Mouse (Mus musculus) macrophage (primary cell): ENCODE results near the gene Gm39566. TPM values are rescaled to one million over a fixed set of nuclear protein-coding genes. Genes with fewer than 3 reads are reported as not detected.

ENCODE experiments used
- H3K27ac ChIP-seq: fragments of 350-480 bp; formaldehyde crosslinking; 2 replicates; pipeline ENCODE4 v1.9.0; 2021
- H3K36me3 ChIP-seq: fragments of 350-480 bp; formaldehyde crosslinking; 2 replicates; pipeline ENCODE4 v1.9.0; 2021; ENCODE audit errors: inconsistent target
- H3K4me3 ChIP-seq: fragments of 350-480 bp; formaldehyde crosslinking; 2 replicates; pipeline ENCODE4 v1.9.0; 2021; ENCODE audit errors: inconsistent target
- H3K79me2 ChIP-seq: fragments of 350-480 bp; formaldehyde crosslinking; 2 replicates; pipeline ENCODE4 v1.9.0; 2021; ENCODE audit errors: inconsistent target
- whole genome bisulfite sequencing: methylation state at CpG from one replicate; pipeline ENCODE4 v1.1.7; 2026; ENCODE audit warnings: inconsistent platforms; ENCODE audit not compliant: missing documents; 5-methylcytosine and 5-hydroxymethylcytosine counted together
- polyA plus RNA-seq: library from polyadenylated mRNA; stranded (reverse); fragments of 250-400 nt; gene quantifications from 3 replicates; pipeline ENCODE4 v1.2.4, GENCODE M21; 2018; ENCODE audit warnings: inconsistent platforms

The Gm39566 gene
- polyA plus RNA-seq, 1 experiment from 2014 or later = not detected

DNA sequence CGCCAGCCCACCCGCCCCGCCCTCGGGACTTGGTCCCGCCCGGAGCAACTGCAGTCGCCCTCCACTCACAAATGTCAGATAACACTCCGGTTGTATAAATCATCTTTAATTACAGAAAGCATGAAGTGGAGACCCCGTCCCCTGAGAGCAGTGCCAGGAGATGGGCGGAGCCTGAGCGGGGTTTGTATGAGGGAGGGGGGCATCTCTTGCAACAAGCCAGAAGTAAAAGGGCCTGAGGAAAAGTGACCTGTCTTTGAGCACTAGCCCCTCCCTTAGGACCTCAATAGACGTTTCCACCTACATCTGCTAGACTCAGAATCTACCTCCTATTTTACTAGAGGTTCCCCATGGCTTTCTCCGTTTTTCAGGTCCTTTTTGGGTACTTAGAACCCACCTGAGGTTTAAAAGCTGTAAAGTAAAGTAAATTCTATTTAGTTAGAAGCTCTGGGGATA is 19.1 kb downstream of the Gm39566 start:
- 15% methylated on average over 12 of the region's 13 CpGs for whole genome bisulfite sequencing
- Histone ChIP-seq H3K27ac (no peak overlapping the region), H3K36me3 (no peaks in the 10 kb centered on the region), H3K4me3 (no peak overlapping the region), H3K79me2 (no peaks in the 10 kb centered on the region)

DNA sequence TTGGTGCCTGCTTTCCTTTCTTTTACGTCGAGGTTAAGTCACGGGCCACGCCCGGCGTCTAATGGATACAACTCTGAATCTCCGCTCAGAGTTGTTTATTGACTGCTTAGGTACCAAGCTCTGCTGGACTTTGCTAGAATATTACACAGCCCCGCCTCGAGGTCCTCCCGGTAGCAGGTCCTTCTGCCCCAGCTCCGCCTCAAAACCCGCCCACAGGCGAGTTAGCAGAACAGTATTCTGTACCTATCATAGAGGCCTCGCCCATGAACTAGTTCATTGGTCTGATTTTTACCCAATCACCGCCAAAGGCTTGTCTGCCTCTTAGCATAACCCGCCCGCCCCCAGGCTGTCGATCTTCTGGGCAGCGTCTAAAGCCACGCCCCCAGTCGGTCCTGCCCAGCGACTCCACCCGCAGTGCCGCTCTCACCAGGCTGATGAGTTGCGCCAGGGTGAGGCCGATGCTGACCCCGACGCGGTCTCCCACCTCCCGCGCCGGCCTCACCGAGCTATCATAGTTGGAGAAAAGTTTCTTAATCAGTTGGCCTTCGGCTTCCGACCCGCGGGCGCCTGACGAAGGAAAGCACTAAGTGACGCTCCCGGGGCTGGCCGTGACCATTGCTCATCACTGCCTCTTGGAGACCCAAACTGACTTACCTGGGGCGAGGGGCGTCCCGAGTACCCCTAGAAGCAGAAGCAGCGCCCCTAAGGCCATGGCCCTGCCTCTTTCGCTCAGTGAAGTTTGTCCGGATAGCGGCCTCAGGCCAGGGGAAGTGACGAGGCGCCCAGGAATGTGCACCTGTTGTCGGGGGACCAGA is 19.7 kb downstream of the Gm39566 start, which contains the start of gene Chrnb1:
TSS of gene Chrnb1 (minus strand) at position 776 of the 815 bp plus-strand sequence.
- Histone ChIP-seq H3K4me3 (peak within 1 kb of the TSS; percentile 29; the same call in 1 of the 2 replicates), H3K79me2 (no peaks in the 10 kb centered on the region), H3K36me3 (no peaks in the 10 kb centered on the region), H3K27ac (no peak within 1 kb of the TSS)
- 2% methylated on average over 52 of the region's 52 CpGs for WGBS

DNA sequence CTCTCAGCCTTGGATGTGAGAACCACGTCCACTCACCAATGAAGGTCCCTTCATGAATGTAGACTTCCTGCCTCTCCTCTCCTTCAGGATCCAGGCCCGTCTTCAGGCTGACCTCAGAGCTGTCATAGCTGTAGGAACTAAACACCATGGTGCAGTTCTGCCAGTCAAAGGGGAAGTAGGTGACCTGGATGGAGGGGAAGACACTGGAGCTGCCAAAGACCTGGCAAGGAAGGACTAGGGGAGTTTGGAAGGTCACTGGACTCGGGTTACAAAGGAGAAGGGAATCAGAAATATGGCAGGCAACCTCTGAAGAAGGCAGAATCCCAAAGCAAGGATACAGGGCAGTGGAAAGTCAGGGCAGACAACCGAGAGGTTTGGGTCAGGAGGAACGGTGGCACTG is 21.7 kb downstream of the Gm39566 start:
- WGBS = 78% methylated on average over 5 of the region's 5 CpGs
- Histone ChIP-seq H3K79me2 (no peaks in the 10 kb centered on the region), H3K4me3 (no peak overlapping the region), H3K27ac (no peak overlapping the region), H3K36me3 (no peaks in the 10 kb centered on the region)

DNA sequence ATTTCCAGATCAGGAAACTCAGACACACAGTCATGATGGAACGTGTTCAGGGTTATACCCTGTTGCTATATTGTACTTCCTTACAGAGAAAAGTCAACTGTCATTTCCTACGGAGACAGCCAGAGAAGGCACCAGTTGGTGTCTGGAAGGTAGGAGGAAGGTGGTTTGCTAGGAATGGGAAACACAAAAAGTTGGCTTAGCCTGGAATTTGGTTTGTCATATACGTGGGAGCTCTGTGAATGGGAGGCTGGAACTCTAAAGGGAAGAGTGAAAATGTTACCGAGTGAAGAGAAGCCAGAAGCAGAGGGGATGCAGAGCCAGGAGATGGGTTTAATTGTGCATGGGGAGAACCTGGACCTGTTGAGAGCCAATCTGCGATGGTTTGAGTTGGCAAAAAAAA is 23.7 kb downstream of the Gm39566 start:
- no peak overlapping the region for H3K27ac ChIP-seq
- H3K4me3 ChIP-seq = no peak overlapping the region
- 90% methylated on average over 5 of the region's 5 CpGs for WGBS
- no peaks in the 10 kb centered on the region for H3K36me3 ChIP-seq
- H3K79me2 ChIP-seq = no peaks in the 10 kb centered on the region

DNA sequence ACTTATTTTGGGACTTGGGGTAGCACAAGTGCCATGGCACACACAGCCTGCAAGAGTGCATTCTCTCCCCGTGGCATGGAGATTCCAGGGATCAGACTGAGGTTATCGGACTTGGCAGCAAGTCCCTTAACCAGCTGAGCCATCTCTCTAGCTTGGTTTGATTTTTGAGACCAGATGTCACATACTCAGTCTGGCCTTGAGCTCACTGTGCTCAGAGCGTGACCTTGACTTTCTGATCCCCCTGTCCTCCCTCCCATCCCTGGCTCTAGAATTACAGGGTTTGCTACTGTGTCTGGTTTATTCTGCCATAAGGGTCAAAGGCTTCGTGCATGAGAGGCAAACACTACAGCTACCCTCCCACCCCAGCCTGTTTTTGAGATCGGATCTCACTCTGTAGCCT is 25.7 kb downstream of the Gm39566 start:
- WGBS = 93% methylated on average over 5 of the region's 5 CpGs
- no peaks in the 10 kb centered on the region for H3K36me3 ChIP-seq

DNA sequence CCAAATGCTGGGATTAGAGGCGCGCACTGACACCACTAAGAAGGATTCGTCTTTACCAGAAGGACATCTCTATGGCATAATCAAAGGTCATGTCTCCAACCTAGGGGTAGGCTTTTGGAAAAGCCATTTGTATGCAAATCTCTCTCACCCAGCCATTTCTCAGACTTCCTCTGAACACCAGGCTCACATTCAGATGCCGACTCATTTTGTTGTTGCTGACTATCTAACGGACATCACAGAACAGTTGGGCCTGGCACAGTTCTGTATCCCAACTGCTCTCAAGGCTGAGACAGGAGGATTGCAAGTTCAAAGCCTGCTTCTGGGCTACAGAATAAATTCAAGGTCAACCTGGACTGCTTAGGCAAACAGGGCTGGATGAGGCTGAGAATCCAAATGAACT is 27.8 kb downstream of the Gm39566 start:
- no peaks in the 10 kb centered on the region for H3K79me2 ChIP-seq
- WGBS = 85% methylated on average over 5 of the region's 5 CpGs

More for the DNA sequence above, 25.7 kb downstream of the Gm39566 start:
- no peak overlapping the region for H3K4me3 ChIP-seq
- H3K79me2 ChIP-seq = no peaks in the 10 kb centered on the region
- no peak overlapping the region for H3K27ac ChIP-seq

DNA sequence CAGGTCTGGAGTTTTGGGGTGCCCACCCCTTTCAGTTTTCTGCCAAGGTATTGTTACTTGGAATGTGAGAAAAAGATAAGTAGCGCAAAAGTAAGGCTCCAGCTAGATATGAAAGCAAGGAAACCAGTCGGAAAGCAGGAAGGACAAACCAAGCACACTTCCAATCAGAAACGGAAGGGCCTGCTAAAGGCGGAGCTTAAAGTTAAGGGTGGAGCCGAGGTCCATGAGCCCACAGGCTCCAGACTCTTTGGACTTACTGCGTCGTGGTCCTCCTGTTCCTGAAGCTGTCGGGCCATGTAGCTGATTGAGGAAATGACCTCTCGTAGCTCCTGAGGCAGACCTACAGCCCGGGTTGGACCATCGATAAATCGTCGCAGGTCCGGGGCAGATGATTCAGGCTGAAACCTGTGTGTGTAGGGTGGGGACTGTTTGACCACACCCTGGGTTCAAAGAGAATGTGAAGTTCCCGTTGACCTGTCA is 30.3 kb downstream of the Gm39566 start:
- no peak overlapping the region for H3K4me3 ChIP-seq
- no peak overlapping the region for H3K27ac ChIP-seq
- H3K36me3 ChIP-seq = no peaks in the 10 kb centered on the region
- no peaks in the 10 kb centered on the region for H3K79me2 ChIP-seq
- 44% methylated on average over 14 of the region's 15 CpGs for WGBS

More for the DNA sequence above, 27.8 kb downstream of the Gm39566 start:
- H3K36me3 ChIP-seq = no peaks in the 10 kb centered on the region
- H3K4me3 ChIP-seq = no peak overlapping the region
- H3K27ac ChIP-seq = no peak overlapping the region

DNA sequence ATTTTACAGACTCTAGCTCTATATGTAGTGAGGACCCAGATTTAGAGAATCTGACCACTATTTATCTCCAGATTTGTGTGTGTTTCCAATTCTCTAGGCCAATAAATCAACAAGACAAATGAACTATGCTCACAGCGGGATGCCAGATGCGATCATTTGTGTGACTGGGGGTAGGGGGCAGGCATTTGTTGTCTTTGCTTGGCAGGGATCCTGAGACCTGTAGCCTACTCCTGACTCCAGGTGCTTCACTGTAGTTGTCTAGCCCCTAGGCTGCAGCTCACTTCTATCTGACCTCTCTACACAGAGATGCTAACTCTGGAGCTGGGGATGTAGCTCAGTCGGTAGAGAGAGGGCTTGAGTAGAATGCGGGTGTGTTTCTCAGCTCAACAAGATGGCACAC is 33.3 kb downstream of the Gm39566 start:
- Histone ChIP-seq H3K36me3 (0 out of 2 replicates have a peak, but pooled peaks cover 2% of the 10 kb centered on the region), H3K79me2 (no peaks in the 10 kb centered on the region), H3K4me3 (no peak overlapping the region), H3K27ac (no peak overlapping the region)
- 85% methylated on average over 4 of the region's 4 CpGs for WGBS

DNA sequence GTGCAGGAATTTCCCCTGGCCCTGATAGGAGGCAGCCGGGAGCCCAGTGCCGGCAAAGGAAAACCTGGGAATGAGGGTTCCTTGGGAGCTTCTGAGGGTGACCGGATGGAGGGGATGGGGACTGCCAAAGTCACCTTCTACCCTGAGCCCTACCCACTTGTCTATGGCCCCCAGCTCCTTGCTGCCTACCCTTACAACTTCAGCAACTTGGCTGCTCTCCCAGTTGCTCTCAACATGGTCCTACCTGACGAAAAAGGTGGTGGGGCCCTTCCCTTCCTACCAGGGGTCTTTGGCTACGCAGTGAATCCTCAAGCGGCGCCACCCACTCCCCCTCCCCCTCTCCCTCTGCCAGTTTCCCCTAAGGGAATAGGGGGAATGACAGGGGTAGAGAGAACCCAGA is 36.1 kb downstream of the Gm39566 start:
- H3K4me3 ChIP-seq = no peak overlapping the region
- H3K36me3 ChIP-seq = peaks cover 14% of the 10 kb centered on the region; the same call in 1 of the 2 replicates
- no peaks in the 10 kb centered on the region for H3K79me2 ChIP-seq
- WGBS = 90% methylated on average over 7 of the region's 7 CpGs
- H3K27ac ChIP-seq = no peak overlapping the region

DNA sequence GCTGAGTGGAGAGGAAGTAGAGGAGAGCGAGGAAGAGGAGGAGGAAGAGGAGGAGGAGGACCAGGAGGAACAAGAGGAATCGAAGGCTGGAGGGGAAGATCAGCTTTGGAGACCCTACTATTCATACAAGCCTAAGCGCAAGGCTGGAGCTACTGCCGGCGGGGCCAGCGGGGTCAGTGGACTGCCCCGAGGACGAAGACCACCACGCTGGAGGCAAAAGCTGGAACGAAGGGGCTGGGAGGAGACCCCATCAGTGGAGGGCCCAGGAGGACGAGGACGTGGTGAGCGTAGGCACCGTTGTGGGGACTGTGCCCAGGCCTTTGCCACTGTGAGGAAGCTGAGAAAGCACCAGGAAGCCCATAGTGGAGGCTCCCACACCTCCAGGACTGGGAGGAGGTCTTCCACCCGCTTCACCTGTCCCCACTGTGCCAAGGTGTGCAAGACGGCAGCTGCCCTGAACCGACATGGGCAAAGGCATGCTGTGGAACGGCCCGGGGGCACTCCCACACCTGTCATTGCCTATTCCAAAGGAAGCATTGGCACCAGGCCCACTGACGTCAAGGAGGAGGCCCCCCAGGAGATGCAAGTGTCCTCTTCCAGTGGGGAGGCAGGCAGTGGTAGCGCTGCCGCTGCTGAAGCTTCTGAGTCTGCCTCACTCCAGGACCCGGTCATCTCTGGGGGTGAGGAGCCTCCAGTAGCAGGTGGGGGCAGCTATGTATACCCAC is 36.7 kb downstream of the Gm39566 start:
- H3K27ac ChIP-seq = no peak overlapping the region
- H3K79me2 ChIP-seq = no peaks in the 10 kb centered on the region
- peaks cover 14% of the 10 kb centered on the region; the same call in 1 of the 2 replicates for H3K36me3 ChIP-seq
- WGBS = 84% methylated on average over 23 of the region's 23 CpGs
- H3K4me3 ChIP-seq = no peak overlapping the region

DNA sequence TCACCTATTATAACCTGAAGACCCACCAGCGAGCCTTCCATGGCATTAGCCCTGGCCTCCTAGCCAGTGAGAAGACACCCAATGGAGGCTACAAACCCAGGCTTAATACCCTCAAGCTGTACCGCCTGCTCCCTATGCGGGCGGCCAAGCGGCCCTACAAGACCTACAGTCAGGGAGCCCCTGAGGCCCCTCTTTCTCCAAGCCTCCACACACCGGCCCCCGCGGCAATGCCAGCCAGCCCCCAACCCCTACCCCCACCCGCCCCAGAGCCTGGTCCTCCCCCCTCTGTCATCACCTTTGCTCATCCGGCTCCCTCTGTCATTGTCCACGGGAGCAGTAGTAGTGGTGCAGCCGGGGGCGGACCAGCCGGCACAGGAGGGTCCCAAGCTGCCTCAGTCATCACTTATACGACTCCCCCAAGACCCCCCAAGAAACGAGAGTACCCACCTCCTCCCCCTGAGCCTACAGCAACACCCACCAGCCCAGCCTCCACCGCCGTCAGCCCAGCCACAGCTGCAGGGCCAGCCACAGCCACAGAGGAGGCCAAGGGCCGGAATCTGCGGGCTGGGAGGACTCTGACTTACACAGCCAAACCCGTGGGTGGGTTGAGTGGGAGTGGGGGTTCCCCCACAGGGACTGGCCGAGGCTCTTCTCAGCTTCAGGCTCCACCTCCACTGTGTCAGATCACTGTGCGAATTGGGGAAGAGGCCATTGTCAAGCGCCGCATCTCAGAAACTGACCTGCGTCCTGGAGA is 37.4 kb downstream of the Gm39566 start:
- no peak overlapping the region for H3K4me3 ChIP-seq
- H3K79me2 ChIP-seq = no peaks in the 10 kb centered on the region
- H3K36me3 ChIP-seq = peaks cover 14% of the 10 kb centered on the region; the same call in 1 of the 2 replicates
- no peak overlapping the region for H3K27ac ChIP-seq
- 77% methylated on average over 23 of the region's 26 CpGs for WGBS

DNA sequence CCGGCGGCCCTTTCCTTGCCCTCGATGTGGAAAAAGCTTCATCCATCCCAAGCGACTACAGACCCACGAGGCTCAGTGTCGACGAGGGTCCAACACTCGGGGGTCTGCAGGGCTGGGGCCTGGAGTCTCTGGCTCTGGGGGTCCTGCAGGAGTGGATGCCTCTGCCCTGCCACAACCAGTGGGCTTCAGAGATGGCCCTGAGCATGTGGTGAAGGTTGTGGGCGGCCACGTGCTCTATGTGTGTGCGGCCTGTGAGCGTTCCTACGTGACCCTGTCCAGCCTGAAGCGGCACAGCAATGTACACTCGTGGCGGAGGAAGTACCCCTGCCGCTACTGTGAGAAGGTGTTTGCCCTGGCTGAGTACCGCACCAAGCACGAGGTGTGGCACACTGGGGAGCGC is 38.6 kb downstream of the Gm39566 start:
- Histone ChIP-seq H3K27ac (no peak overlapping the region), H3K36me3 (peaks cover 14% of the 10 kb centered on the region; the same call in 1 of the 2 replicates), H3K79me2 (no peaks in the 10 kb centered on the region; the same call in 1 of the 2 replicates), H3K4me3 (no peak overlapping the region)
- WGBS = 90% methylated on average over 19 of the region's 20 CpGs

DNA sequence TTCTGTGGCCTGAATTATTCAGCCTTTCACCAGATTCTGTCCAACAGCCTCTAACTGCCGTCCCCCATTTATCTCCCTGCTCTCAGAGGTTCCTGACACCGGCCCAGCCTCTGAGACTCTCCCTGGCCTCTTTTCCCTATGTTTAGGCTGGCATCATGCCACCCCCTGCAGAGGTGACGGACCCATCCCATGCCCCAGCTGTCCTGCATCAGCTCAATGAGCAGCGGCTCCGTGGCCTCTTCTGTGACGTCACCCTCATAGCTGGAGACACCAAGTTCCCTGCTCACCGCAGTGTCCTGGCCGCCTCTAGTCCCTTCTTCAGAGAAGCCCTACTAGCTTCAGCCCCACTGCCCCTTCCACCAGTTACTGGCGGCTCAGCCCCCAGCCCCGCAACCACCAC is 39.4 kb downstream of the Gm39566 start:
- Histone ChIP-seq H3K36me3 (peaks cover 14% of the 10 kb centered on the region; the same call in 1 of the 2 replicates), H3K27ac (no peak overlapping the region), H3K4me3 (no peak overlapping the region), H3K79me2 (peaks cover 3% of the 10 kb centered on the region)
- whole genome bisulfite sequencing = 93% methylated on average over 10 of the region's 10 CpGs

DNA sequence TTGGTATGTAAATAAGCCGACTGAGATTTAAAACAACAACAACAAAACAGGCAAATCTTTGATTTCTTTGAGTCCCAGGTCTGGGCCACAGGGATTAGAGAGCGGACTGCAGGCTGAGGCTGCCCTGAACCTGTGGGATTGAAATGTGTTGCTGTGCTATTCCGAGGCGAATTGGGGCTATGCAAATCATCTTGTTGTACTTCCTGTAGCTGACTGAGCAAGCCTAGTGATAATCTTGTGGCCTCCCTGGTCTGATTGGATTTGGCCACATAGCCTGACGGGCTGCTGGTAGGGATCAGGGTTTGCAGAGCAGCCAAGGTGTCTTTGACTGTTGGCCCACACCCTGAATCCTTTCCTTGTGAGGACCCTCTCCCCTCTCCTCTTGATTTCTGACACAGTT is 40.1 kb downstream of the Gm39566 start:
- peaks cover 10% of the 10 kb centered on the region for H3K79me2 ChIP-seq
- WGBS = 63% methylated on average over 5 of the region's 5 CpGs
- no peak overlapping the region for H3K4me3 ChIP-seq
- no peak overlapping the region for H3K27ac ChIP-seq
- peaks cover 14% of the 10 kb centered on the region; the same call in 1 of the 2 replicates for H3K36me3 ChIP-seq
